Comparison of ENCODE assay signal across 8 mouse cellular contexts in the genomic region with DNA sequence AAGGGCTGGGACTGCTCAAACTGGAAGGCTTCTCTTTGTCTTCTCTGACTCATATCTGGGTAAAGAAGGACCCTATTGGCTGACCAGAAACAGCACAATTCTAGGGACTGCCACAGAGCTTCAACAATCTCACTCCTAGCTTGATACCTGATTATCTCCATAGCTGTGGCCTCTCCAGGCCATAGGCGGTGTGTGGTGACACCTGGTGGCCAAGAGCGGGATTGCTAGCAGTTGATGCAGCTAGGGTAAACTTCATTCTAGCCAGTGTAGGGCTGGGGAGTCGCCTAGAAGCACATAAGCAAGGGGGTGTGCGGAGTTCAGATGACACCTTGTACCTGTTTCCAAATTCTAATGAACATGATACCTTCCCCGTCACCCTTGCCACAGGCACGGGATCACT.
A peak's percentile ranks its signal among the peaks of the same experiment; 100 is the strongest.
DNase-seq lines count a peak whose midpoint lies in the region; ATAC-seq and TF ChIP-seq lines count a peak whose summit lies in the region.

No protein-coding gene starts in this region.

- H3K27ac ChIP-seq in hindbrain, embryonic 13.5 days, result no peak overlapping the region

- no peaks in the 10 kb centered on the region for H3K36me3 ChIP-seq in G1E (replicated peaks)
- no peaks in the 10 kb centered on the region for H3K36me3 ChIP-seq in hindbrain, embryonic 13.5 days

- no peaks in the 10 kb centered on the region for H3K4me1 ChIP-seq in G1E (ENCODE audit: insufficient read depth, low read depth, low read length)
- peaks cover 25% of the 10 kb centered on the region for H3K4me1 ChIP-seq in hindbrain, embryonic 13.5 days (replicated peaks)

- H3K27me3 ChIP-seq in G1E (ENCODE audit: insufficient read depth, low read length), result peaks cover 24% of the 10 kb centered on the region
- H3K27me3 ChIP-seq in hindbrain, embryonic 13.5 days, result peaks cover 25% of the 10 kb centered on the region

- peak; percentile 34; the same call in 1 of the 2 replicates for ATAC-seq in G1E (ENCODE audit: extremely low read depth, insufficient number of reproducible peaks, low FRiP score, poor library complexity, severe bottlenecking)
- ATAC-seq in hindbrain, embryonic 13.5 days (ENCODE audit: low FRiP score), result peak; percentile 22; the same call in 1 of the 2 replicates

- no peak overlapping the region for H3K4me2 ChIP-seq in hindbrain, embryonic 13.5 days

- no peak overlapping the region for H3K4me3 ChIP-seq in G1E (ENCODE audit: low read depth, low read length)
- H3K4me3 ChIP-seq in hindbrain, embryonic 13.5 days, result no peak overlapping the region

- H3K9me3 ChIP-seq in G1E (replicated peaks), result no peaks in the 10 kb centered on the region
- no peaks in the 10 kb centered on the region for H3K9me3 ChIP-seq in hindbrain, embryonic 13.5 days

- WGBS in hindbrain, embryonic 13.5 days, result 4% methylated on average over 6 of the region's 6 CpGs

- peak; percentile 96 for TF ChIP-seq CTCF in G1E (IDR thresholded peaks at IDR 0.05; ENCODE audit: low read depth, low read length)

- H3K9ac ChIP-seq in hindbrain, embryonic 13.5 days, result no peak overlapping the region

- peak; percentile 62 for DNase-seq in G1E (ENCODE audit: low spot score)
- DNase-seq in c-Kit-positive CD71-positive TER-119-negative erythroid progenitor cells, embryonic 14.5 days (ENCODE audit: low read depth), result peak; percentile 66
- peak; percentile 78 for DNase-seq in forelimb bud, embryonic 11.5 days (ENCODE audit: low read depth, low spot score)
- peak; percentile 96 for DNase-seq in layer of hippocampus, postnatal 14 days (ENCODE audit: low spot score in 2 of 2)
- DNase-seq in lung, postnatal 36 days, result peak; percentile 92
- DNase-seq in retina, embryonic 14.5 days (ENCODE audit: low spot score), result peak; percentile 94
- DNase-seq in thymus, postnatal 4 days, result peak; percentile 95
